Mouse (Mus musculus) testis, adult 2 months (tissue): ENCODE measurements at regions not wholly inside any gene's neighbourhood (a gene's known extent, or its start where the extent isn't known, plus 50 kb on each side); places are given as distances from the start of the nearest gene placed in this dataset.

Experiments
- H3K27ac ChIP-seq: fragments of 200-500 bp; 2 replicates; pipeline ENCODE4 v1.5.1; 2012; ENCODE audit warnings: low read depth, low read length; ENCODE audit not compliant: control insufficient read depth, insufficient read depth
- H3K27me3 ChIP-seq: fragments of 200-500 bp; 2 replicates; pipeline ENCODE4 v1.6.1; 2012; ENCODE audit warnings: mild to moderate bottlenecking, low read length, moderate library complexity; ENCODE audit not compliant: control insufficient read depth, insufficient read depth
- H3K36me3 ChIP-seq: fragments of 200-500 bp; 2 replicates; pipeline ENCODE4 v1.6.1; 2012; ENCODE audit warnings: mild to moderate bottlenecking, low read length; ENCODE audit not compliant: control insufficient read depth, insufficient read depth
- H3K4me1 ChIP-seq: fragments of 200-500 bp; 2 replicates; pipeline ENCODE4 v1.6.1; 2012; ENCODE audit warnings: low read length; ENCODE audit not compliant: control insufficient read depth, insufficient read depth
- H3K4me3 ChIP-seq: fragments of 200-500 bp; 2 replicates; pipeline ENCODE4 v1.5.1; 2012; ENCODE audit warnings: low read depth, mild to moderate bottlenecking, low read length, moderate library complexity, mixed read lengths; ENCODE audit not compliant: control insufficient read depth
- CTCF ChIP-seq: fragments of 200-500 bp; IDR thresholded peaks from 2 replicates; pipeline ENCODE4 v1.5.1; 2012; ENCODE audit warnings: low read depth, mild to moderate bottlenecking, inconsistent platforms, low read length, moderate library complexity; ENCODE audit not compliant: control insufficient read depth, insufficient read depth, insufficient replicate concordance
- POLR2A ChIP-seq: fragments of 200-500 bp; IDR thresholded peaks from 2 replicates; pipeline ENCODE4 v1.6.1; 2012; ENCODE audit warnings: low read depth, mild to moderate bottlenecking, inconsistent platforms, low read length, moderate library complexity; ENCODE audit not compliant: control insufficient read depth

DNA sequence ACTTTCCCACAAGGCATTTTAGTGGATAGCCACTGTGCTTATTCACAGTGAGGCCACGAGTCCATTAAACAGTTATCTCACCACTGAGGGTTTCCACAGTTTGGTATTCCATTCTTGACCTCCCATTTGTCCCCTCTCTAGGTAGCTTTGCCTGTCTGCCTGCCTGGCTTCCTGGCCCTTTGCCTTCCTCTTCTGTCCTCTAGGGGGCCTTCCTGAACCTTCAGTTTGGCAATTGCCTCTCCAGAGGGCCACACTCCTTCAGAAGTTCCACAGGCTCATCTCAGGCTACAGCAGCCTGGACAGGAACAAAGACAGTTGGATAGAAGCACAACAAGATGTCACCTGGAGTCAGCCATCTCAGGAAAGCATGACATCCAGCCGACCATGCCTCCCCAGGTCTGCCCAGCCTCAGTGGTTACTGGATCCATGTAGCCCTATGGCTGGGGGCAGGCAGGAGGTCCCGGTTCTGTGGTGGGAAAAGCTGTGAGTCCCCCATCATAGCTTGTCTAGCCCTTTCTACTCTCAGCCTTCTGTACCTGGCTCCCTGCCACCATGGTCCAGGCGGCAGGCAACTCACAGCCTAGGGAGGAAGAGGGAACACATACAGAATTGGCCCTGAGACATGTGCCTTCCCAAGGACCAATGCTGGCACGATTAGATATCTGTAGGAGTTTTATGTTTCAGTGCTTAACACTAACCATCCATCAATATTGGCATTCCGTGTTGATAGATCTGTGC, 76.0 kb upstream of the Mki67 start:
- H3K4me1 ChIP-seq = no peaks in the 10 kb centered on the region
- no peak overlapping the region for H3K4me3 ChIP-seq
- H3K27ac ChIP-seq = no peak overlapping the region
- no peaks in the 10 kb centered on the region for H3K27me3 ChIP-seq
- no peak for TF ChIP-seq POLR2A
- TF ChIP-seq CTCF = no peak
- no peaks in the 10 kb centered on the region for H3K36me3 ChIP-seq

DNA sequence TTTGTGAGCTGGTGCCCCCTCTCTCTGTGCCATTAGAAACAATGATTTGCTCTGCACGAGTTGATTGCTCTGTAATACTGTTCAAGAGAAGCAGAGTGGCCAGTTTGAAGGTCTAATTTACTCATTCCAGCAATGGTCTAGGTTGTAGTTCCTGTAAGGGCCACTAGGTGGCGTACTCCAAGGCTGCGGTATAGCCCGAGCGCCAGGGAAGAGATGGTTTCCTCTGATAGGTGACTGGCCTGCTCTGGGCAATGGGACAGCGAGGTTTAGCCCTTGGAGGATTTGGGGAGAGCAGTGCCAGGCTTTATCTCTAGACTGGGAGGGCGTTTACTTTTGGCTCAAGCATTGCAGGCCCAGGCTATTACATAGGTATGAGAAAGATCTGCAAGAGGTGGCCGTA, 76.8 kb upstream of the Mki67 start:
- Histone ChIP-seq H3K27ac (no peak overlapping the region), H3K4me1 (no peaks in the 10 kb centered on the region), H3K27me3 (no peaks in the 10 kb centered on the region), H3K36me3 (no peaks in the 10 kb centered on the region), H3K4me3 (no peak overlapping the region)
- TF ChIP-seq POLR2A (no peak), CTCF (peak; percentile 94)

DNA sequence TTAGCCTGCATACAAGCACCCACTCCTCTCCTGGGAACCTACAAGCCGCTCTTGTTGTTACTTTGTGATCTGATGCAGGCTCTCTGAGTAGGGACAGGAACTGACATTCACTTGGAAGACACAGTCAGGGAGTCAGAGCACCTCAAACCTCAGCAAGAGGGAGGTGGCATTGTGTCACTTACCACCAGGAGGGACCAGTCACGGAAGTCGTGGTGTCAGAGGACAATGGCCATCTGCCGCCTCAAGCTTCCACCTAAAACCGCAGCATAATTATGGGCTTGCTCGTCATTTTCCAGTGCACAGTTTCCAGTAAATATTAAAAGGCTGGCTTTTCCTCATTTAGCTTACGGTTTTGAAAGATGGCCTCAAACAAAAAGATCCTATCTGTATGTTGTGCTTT, 78.1 kb upstream of the Mki67 start:
- Histone ChIP-seq H3K4me3 (no peak overlapping the region), H3K27ac (no peak overlapping the region), H3K36me3 (no peaks in the 10 kb centered on the region), H3K27me3 (no peaks in the 10 kb centered on the region), H3K4me1 (no peaks in the 10 kb centered on the region)
- TF ChIP-seq POLR2A = no peak
- TF ChIP-seq CTCF = no peak

- Histone ChIP-seq H3K27me3 (no peaks in the 10 kb centered on the region), H3K36me3 (no peaks in the 10 kb centered on the region), H3K4me3 (no peak overlapping the region), H3K27ac (no peak overlapping the region), H3K4me1 (no peaks in the 10 kb centered on the region)
- TF ChIP-seq CTCF = no peak
Observed at GRCm38 (mm10) chr7:135794679-135795078, 78.5 kb upstream of the Mki67 start.

DNA sequence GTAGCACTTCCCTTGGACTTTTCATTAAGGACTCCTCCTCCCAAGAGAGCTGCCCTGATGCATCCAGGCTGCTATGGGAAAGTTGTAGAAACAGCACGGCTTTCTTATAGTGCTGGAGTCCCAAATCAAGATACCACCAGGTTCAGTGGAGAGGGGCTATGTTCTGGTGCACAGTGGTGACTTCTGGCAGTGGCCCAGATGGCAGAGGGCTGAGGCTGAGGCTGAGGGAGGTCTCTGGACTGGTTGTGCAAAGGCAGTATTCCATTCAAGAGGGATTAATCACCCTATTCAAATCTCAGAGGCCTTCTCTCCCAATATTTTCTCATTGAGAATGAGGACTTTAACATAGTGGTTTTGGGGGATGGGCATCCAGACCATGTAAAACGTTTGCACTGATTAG, 82.3 kb upstream of the Mki67 start:
- no peaks in the 10 kb centered on the region for H3K4me1 ChIP-seq
- no peak overlapping the region for H3K4me3 ChIP-seq
- no peaks in the 10 kb centered on the region for H3K27me3 ChIP-seq
- no peak overlapping the region for H3K27ac ChIP-seq
- TF ChIP-seq CTCF = no peak
- no peak for TF ChIP-seq POLR2A
- H3K36me3 ChIP-seq = no peaks in the 10 kb centered on the region

DNA sequence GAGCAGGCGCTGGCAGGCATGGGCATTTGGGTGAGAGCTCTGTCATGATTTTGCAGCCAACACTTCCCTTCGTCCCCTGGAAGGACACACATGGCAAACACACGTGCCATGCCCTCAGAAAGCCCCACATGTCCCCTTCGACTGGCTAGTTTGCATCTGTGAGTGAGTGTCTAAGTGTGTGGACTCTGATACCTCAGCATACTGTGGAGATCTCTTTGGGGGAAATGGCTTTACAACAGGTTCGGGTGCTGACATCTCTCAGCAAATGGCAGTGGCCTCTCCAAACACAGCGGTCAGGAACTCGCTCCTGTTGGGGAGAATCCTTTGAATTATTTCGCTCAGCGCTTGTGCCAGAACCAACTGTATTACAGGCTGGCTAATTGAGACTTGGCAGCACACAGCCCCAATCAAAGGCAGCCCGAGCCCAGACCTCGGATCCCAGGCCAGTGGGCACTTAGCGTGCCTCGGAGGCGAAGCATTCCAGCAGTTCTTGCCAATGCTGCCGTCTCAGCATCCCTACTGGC, 86.5 kb upstream of the Mki67 start:
- H3K27me3 ChIP-seq = no peaks in the 10 kb centered on the region
- no peaks in the 10 kb centered on the region for H3K4me1 ChIP-seq
- H3K36me3 ChIP-seq = no peaks in the 10 kb centered on the region
- TF ChIP-seq CTCF (no peak), POLR2A (no peak)
- H3K4me3 ChIP-seq = no peak overlapping the region
- no peak overlapping the region for H3K27ac ChIP-seq

- TF ChIP-seq CTCF (no peak), POLR2A (no peak)
- H3K27me3 ChIP-seq = no peaks in the 10 kb centered on the region
- no peak overlapping the region for H3K27ac ChIP-seq
- H3K4me3 ChIP-seq = no peak overlapping the region
- H3K4me1 ChIP-seq = no peaks in the 10 kb centered on the region
- no peaks in the 10 kb centered on the region for H3K36me3 ChIP-seq
Observed at GRCm38 (mm10) chr7:135804730-135805129, 88.6 kb upstream of the Mki67 start.
